Mouse (Mus musculus) hindbrain, embryonic 10.5 days (tissue): ENCODE measurements at regions not wholly inside any gene's neighbourhood (a gene's known extent, or its start where the extent isn't known, plus 50 kb on each side); places are given as distances from the start of the nearest gene placed in this dataset.

Source experiments
- DNase-seq: peaks from one replicate; pipeline ENCODE4 v3.0.0-alpha.2; 2017; ENCODE audit warnings: low spot score
- H3K27ac ChIP-seq: fragments of 300-500 bp; sonication (generic); 2 replicates; pipeline ENCODE4 v1.5.1; 2016; ENCODE audit warnings: mild to moderate bottlenecking, moderate library complexity
- H3K27me3 ChIP-seq: fragments of 300-500 bp; sonication (generic); 2 replicates; pipeline ENCODE4 v1.6.1; 2016; ENCODE audit warnings: mild to moderate bottlenecking; ENCODE audit not compliant: poor library complexity, insufficient read depth, severe bottlenecking
- H3K36me3 ChIP-seq: fragments of 300-500 bp; sonication (generic); 2 replicates; pipeline ENCODE4 v1.6.1; 2016; ENCODE audit warnings: mild to moderate bottlenecking, moderate library complexity
- H3K4me1 ChIP-seq: fragments of 300-500 bp; sonication (generic); replicated peaks from 2 replicates; pipeline ENCODE4 v1.6.1; 2016; ENCODE audit warnings: mild to moderate bottlenecking
- H3K4me3 ChIP-seq: fragments of 300-500 bp; sonication (generic); 2 replicates; pipeline ENCODE4 v1.5.1; 2016; ENCODE audit warnings: mild to moderate bottlenecking, moderate library complexity
- H3K9me3 ChIP-seq: fragments of 300-500 bp; sonication (generic); 2 replicates; pipeline ENCODE4 v1.6.1; 2016; ENCODE audit warnings: mild to moderate bottlenecking, moderate library complexity
- WGBS: fragments of 180-500 bp; shearing (Covaris S2); methylation state at CpG from one replicate; pipeline ENCODE4 v1.1.7; 2016; 5-methylcytosine and 5-hydroxymethylcytosine counted together

DNA sequence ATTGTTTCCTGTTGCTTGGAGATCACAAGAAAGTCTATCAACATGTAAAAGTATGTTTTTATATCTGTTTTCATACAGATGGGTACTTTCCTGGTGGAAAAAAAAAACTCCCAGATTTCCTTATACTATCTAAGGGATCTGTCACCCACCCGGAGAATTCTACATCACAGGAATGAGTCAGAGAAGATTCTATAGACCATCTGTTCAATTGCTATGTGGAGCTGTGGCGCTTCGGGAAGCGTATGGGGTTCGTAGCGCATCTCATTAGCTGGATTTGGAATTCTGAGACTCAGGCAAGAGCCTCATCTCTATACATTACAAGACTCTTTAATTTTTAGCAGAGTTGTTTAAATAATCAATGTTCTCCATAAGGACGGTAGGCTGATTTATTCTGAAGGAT lies 74.6 kb upstream of the Rgs4 start:
- WGBS = 87% methylated on average over 7 of the region's 7 CpGs
- no peak for DNase-seq

DNA sequence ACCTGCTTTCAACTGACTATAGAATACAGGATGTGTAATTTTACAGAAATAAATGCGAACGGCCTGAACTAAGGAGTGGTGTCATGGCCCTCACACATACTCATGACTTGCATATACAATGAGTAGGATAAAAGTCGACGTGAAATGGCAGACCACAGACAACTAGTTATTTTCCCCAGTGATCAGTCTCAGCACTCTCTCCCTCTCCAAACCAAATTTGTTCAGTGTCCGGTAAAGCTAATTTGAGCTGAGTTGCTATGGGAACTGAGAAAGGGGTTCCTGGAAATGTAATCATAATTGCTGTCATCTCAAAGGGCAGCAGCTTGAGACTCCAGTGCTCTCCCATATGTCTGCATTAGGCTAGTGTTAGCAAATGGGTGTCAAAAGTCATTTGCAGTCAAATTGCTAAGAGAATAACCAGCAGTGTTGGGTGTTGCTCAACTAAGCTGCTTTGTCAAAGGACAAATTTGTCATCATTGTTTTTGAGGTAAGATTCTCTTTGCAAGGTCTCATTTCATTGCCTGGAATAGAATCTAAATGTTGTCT lies 72.0 kb upstream of the Rgs4 start:
- no peaks in the 10 kb centered on the region for H3K4me1 ChIP-seq
- 84% methylated on average over 5 of the region's 5 CpGs for WGBS
- H3K27me3 ChIP-seq = no peaks in the 10 kb centered on the region
- no peak overlapping the region for H3K27ac ChIP-seq
- DNase-seq = no peak
- H3K4me3 ChIP-seq = no peak overlapping the region
- no peaks in the 10 kb centered on the region for H3K36me3 ChIP-seq
- no peaks in the 10 kb centered on the region for H3K9me3 ChIP-seq

More for the DNA sequence above, 74.6 kb upstream of the Rgs4 start:
- Histone ChIP-seq H3K4me3 (no peak overlapping the region), H3K9me3 (no peaks in the 10 kb centered on the region), H3K27ac (no peak overlapping the region), H3K27me3 (no peaks in the 10 kb centered on the region), H3K36me3 (no peaks in the 10 kb centered on the region), H3K4me1 (no peaks in the 10 kb centered on the region)

DNA sequence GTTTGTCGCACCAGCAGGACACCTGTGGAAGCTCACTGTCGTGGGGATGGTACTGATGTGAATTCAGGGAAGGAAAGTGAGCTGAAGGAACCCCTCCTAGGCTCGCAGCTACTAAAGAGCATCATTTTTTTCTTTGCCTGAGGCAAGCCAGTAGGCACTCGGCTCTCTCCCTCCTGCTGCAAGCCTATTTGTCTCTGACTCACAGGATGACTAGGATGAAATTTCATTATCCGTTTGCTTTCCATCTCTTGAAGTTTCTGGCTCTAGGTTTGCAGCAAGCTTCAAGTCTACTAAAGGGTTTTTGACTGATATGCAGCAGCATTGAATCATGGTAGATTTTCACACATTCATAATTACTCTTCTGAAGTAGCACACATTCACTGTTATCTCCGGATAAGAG lies 69.5 kb upstream of the Rgs4 start:
- no peaks in the 10 kb centered on the region for H3K36me3 ChIP-seq
- H3K27me3 ChIP-seq = no peaks in the 10 kb centered on the region
- no peak for DNase-seq
- WGBS = 70% methylated on average over 6 of the region's 6 CpGs
- H3K9me3 ChIP-seq = no peaks in the 10 kb centered on the region
- no peak overlapping the region for H3K27ac ChIP-seq
- no peak overlapping the region for H3K4me3 ChIP-seq
- H3K4me1 ChIP-seq = no peaks in the 10 kb centered on the region

DNA sequence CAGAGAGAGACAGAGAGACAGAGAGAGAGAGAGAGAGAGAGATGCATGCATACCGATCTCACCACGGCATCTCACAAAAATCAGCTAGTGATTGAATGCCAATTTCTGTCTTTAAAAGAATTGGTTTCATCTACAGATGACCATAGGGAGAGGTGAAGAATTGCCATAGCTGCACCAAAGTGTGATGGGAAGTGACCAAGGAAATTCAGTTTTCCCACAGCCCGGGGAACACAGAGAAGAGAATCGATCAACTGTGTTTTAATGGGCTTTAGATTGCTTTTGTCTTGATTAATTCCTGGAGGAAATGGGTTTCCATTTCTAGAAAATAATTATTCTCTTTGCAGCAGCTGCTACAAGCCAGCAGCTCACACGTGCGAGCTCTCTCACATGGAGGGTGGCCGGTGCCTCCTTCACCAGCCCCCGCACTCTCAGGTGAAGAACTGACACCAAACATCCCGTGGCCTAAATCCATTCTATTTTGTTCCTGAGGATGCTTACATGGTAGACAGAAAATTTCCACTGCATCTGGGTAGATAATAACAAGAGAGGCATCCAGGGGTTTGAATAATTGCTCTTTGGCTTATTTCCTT lies 65.2 kb upstream of the Rgs4 start:
- no peak overlapping the region for H3K27ac ChIP-seq
- no peaks in the 10 kb centered on the region for H3K36me3 ChIP-seq
- H3K4me1 ChIP-seq = no peaks in the 10 kb centered on the region
- no peak for DNase-seq
- H3K9me3 ChIP-seq = no peaks in the 10 kb centered on the region
- WGBS = 85% methylated on average over 9 of the region's 9 CpGs
- no peaks in the 10 kb centered on the region for H3K27me3 ChIP-seq
- H3K4me3 ChIP-seq = no peak overlapping the region

DNA sequence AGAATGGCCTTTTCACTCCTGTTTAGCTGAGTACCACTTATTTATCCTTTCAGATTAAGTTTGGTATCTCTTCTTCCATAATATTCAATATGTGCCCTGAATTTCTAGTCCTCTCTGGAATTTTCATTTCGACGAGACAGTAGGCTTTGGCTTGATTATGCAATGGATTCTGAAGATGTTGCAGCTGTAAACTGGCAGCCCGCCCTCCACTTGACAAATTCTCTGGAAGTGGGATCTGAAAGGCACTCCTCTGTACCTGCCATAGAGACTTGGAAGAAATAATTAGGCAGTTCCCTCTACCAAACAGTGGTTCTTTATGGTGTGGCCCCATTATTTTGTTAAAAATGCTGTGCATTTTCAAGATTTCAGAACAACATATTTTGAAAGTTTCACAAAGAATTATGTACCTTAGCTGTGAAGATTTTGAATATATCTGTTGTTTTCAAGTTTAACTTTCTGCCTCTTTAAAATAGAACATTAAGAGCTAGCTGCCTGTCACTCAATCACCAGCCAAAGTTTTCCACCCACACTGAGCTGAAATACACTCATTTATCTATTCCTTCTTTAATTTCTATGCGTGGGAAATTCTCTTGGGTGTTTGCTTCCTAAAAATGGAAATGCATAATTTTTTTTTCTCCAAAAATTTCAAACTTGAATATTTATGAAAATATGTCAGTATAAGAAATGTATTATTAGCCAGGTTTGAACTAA lies 56.1 kb upstream of the Rgs4 start:
- no peaks in the 10 kb centered on the region for H3K4me1 ChIP-seq
- no peak overlapping the region for H3K4me3 ChIP-seq
- no peaks in the 10 kb centered on the region for H3K36me3 ChIP-seq
- no peak overlapping the region for H3K27ac ChIP-seq
- H3K27me3 ChIP-seq = no peaks in the 10 kb centered on the region
- DNase-seq = no peak
- no peaks in the 10 kb centered on the region for H3K9me3 ChIP-seq
- 91% methylated on average over 4 of the region's 4 CpGs for WGBS

DNA sequence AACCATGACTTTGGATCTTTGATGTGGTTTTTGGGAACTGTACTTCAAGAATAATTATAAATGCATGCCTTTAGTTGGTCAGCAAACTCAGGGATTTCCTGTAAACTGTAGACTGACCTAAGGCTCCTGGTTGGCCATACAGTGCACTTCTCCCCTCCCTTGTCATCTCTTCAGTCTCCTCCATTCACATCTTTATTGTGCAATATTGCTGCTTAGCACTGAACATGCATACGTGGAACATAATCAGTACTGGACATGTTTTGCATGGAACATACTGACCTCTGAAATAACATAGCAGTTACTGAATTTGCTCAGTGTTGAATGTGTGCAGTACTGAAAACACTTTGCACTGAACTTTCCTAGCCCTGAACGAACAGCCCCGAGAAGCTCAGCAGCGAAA lies 55.4 kb upstream of the Rgs4 start:
- Histone ChIP-seq H3K27me3 (no peaks in the 10 kb centered on the region), H3K4me1 (no peaks in the 10 kb centered on the region), H3K4me3 (no peak overlapping the region), H3K27ac (no peak overlapping the region), H3K36me3 (no peaks in the 10 kb centered on the region), H3K9me3 (no peaks in the 10 kb centered on the region)
- DNase-seq = no peak
- 90% methylated on average over 4 of the region's 4 CpGs for WGBS

DNA sequence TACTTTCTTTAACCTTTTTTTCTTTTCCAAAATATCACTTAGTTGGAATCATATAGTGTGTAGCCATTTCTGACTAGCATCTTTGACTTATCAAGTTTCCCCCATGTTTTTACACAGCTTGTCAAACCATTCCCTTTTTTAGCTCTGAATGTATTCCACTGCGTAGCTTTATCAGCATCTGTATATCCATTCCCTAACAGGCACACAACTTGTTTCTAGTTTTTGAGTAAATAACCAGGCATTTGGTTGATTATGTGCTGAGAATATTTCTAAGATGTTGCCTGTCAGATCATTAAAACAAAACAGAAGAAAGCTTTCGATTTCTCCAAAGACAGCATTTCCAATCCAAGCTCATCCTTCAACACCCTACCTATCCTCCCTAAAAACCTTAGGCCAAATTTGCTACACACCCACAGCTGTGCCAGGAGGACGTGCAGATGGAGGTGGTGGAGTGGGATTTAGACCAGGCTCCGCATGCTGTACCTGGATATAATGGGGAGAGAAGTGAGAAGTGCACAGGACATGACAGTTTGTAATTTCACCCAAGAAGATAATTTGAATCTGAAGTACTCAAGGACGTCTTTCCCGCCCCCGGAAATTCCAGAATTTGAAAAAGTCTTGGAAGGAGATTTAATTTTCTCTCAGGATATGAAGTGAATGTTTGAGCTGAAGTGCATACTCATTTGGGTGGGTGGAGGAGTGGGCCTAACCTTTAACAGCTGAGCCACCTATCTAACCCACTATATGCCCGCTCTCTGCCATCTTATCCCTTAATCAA lies 54.8 kb upstream of the Rgs4 start:
- Histone ChIP-seq H3K4me3 (no peak overlapping the region), H3K9me3 (no peaks in the 10 kb centered on the region), H3K36me3 (no peaks in the 10 kb centered on the region), H3K27ac (no peak overlapping the region), H3K27me3 (no peaks in the 10 kb centered on the region), H3K4me1 (no peaks in the 10 kb centered on the region)
- 87% methylated on average over 8 of the region's 8 CpGs for WGBS
- no peak for DNase-seq
